Mouse (Mus musculus): ENCODE measurements around the gene St6galnac6.

DNA sequence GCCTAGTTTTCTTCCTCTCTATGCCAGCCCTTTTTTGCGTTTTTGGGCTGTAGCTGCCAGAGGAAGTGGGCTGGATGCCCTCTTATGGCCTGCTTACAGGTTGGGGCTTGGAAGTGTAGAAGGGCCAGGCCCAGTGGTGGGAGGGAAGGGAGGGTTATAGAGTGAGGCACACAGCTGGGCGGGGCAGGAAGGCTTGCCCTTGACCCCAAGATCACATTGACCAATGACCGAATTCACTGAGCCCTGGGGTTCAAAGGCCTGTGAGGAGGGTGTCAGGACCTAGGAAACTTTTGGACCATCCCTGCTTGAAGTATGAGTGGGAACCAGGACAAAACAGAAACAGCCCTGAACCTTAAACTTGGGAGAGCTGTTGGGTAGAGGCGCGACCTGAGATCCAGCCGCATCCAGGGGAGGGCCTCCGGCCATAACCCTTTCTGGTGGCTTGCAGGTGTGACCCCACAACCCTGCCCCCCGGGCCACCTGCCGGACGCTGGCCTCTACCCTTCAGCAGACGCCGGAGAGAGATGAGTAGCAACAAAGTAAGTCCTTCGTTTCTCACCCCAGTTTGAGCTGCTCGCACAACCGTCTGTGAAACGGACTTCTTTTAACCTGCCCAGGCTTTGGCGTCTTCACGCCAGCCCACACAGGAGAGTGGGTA is 9.4 kb downstream of the St6galnac6 start:
- TF ChIP-seq CTCF (IDR thresholded peaks at IDR 0.05; ENCODE audit: extremely low read depth, insufficient read depth, insufficient read length, insufficient replicate concordance) (no peak), POLR2A (IDR thresholded peaks at IDR 0.05; ENCODE audit: low read depth, low read length) (no peak)

All from spleen, adult 2 months (tissue).